Mouse (Mus musculus): ENCODE data around the gene Gpr18. TPM values are rescaled to one million over a fixed set of nuclear protein-coding genes. Genes with fewer than 3 reads are reported as not detected.

Gene Gpr18
- polyA plus RNA-seq, 1 experiment, result 91.9 TPM

DNA sequence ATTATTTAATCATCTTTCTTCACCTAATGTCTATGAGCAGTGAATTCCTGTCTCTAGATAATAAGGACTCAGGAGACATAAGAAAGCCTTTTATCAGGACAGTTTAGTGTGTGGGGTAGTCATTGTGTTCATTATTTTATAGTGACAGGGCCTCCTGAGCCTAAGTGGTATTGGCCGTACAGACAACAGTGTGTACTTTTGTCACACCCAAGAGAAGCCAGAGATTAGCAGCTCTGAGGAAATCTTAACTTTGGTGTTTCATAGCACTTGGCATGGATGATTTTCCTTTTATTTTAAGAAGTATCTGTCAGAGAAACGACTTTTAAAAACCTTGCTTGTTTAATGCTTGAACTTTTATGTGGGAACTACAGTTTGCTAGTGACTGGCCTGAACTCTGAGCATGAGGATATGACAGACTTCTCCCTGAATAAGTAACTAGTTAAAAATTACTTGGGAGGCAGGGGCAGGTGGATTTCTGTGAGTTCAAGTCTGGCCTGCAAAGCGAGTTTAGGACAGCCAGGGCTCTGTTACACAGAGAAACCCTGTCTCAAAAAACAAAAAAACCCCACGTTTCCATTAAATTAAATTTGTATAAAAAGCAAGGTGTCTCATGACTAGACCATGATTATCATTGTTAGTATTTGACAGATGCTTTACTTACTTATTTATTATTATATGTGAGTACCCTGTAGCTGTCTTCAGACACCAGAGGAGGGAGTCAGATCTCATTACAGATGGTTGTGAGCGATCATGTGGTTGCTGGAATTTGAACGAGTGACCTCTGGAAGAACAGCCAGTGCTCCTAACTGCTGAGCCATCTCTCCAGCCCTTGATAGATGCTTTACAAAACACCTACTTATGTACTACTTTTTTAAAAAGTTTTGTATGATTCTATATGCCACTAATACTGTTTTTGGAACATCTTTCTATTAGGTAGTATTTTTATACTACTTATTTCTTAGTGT, 19.2 kb downstream of the Gpr18 start:
- no peak for DNase-seq (ENCODE audit: low read depth in 1 of 2, low spot score in 2 of 2)
- Histone ChIP-seq H3K27me3 (ENCODE audit: control insufficient read depth, insufficient read depth, low read length) (no peaks in the 10 kb centered on the region), H3K27ac (ENCODE audit: insufficient read depth, low read length) (no peak overlapping the region), H3K4me1 (ENCODE audit: control insufficient read depth, insufficient read depth, insufficient read length) (peaks cover 19% of the 10 kb centered on the region; the same call in 1 of the 2 replicates), H3K4me3 (ENCODE audit: extremely low read depth, insufficient read depth, insufficient read length) (no peak overlapping the region), H3K36me3 (ENCODE audit: control insufficient read depth, insufficient read depth, low read length) (no peaks in the 10 kb centered on the region)
- TF ChIP-seq POLR2A (IDR thresholded peaks at IDR 0.05; ENCODE audit: low read depth, low read length), result no peak
- no peak for TF ChIP-seq CTCF (IDR thresholded peaks at IDR 0.05; ENCODE audit: extremely low read depth, insufficient read depth, insufficient read length, insufficient replicate concordance)
- WGBS, result 80% methylated on average over 6 of the region's 6 CpGs

- no peak for TF ChIP-seq POLR2A (IDR thresholded peaks at IDR 0.05; ENCODE audit: low read depth, low read length)
- no peak overlapping the region for H3K4me3 ChIP-seq (ENCODE audit: extremely low read depth, insufficient read depth, insufficient read length)
- DNase-seq (ENCODE audit: low read depth in 1 of 2, low spot score in 2 of 2), result no peak
- H3K27me3 ChIP-seq (ENCODE audit: control insufficient read depth, insufficient read depth, low read length), result no peaks in the 10 kb centered on the region
- 64% methylated on average over 4 of the region's 4 CpGs for WGBS
- peaks cover 19% of the 10 kb centered on the region; the same call in 1 of the 2 replicates for H3K4me1 ChIP-seq (ENCODE audit: control insufficient read depth, insufficient read depth, insufficient read length)
- peak overlapping the region; percentile 66; the same call in 1 of the 2 replicates for H3K27ac ChIP-seq (ENCODE audit: insufficient read depth, low read length)
- no peaks in the 10 kb centered on the region for H3K36me3 ChIP-seq (ENCODE audit: control insufficient read depth, insufficient read depth, low read length)
Observed at GRCm38 (mm10) chr14:121895316-121895715, 20.3 kb downstream of the Gpr18 start.

DNA sequence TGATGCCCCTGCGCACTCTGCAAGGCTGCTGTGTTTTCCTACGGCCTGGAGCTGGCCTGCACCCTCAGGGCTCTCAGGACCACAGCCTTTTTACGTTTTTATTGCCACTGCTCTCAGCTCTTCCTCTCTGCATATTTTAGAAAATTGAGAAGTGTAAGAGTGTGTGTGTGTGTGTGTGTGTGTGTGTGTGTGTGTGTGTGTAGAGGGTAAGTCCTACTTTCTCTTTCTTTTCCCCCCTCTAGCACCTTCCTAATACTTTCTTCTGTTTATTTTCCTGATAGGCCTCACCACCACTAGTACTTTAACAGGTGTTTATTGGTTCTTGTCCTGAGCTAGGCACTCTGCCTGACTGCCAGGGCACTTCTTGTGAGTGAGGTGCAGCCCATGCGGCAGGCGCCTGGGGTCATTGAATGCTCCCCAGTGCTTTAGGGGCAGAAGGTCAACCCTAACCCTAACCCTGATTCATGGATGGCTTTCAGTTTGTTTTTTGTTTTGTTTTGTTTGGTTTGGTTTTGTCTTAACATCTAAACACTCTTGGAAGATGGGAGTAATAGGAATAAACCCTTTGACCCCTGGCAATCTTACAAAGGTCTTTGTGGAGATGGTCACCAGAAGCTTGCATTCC, 21.0 kb downstream of the Gpr18 start:
- H3K27me3 ChIP-seq (ENCODE audit: control insufficient read depth, insufficient read depth, low read length), result no peaks in the 10 kb centered on the region
- H3K27ac ChIP-seq (ENCODE audit: insufficient read depth, low read length), result peak overlapping the region; percentile 66
- TF ChIP-seq POLR2A (IDR thresholded peaks at IDR 0.05; ENCODE audit: low read depth, low read length), result no peak
- no peak for TF ChIP-seq CTCF (IDR thresholded peaks at IDR 0.05; ENCODE audit: extremely low read depth, insufficient read depth, insufficient read length, insufficient replicate concordance)
- WGBS, result 58% methylated on average over 5 of the region's 5 CpGs
- no peak for DNase-seq (ENCODE audit: low read depth in 1 of 2, low spot score in 2 of 2)
- H3K4me3 ChIP-seq (ENCODE audit: extremely low read depth, insufficient read depth, insufficient read length), result no peak overlapping the region
- H3K4me1 ChIP-seq (ENCODE audit: control insufficient read depth, insufficient read depth, insufficient read length), result peaks cover 19% of the 10 kb centered on the region; the same call in 1 of the 2 replicates
- no peaks in the 10 kb centered on the region for H3K36me3 ChIP-seq (ENCODE audit: control insufficient read depth, insufficient read depth, low read length)

DNA sequence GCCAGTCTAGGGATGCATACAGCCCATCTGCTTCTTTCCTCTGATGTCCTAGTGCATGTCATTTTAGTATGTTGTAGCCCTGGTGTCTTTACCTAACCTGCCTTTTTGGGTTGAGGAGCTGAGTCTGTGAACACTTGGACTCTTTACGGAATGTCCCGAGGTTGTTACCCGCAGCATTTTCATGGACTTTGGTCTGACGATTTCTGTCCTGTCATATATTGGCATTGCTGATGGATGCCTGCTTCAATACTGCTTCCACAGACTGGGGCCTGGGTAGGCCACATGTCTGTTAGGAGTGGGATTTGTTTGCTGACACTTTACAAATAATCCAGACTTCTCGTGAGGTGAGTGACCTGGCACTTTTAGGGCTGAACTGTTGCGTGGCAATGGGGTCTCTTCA, 21.8 kb downstream of the Gpr18 start:
- TF ChIP-seq POLR2A (IDR thresholded peaks at IDR 0.05; ENCODE audit: low read depth, low read length) (no peak), CTCF (IDR thresholded peaks at IDR 0.05; ENCODE audit: extremely low read depth, insufficient read depth, insufficient read length, insufficient replicate concordance) (no peak)
- Histone ChIP-seq H3K27ac (ENCODE audit: insufficient read depth, low read length) (peak overlapping the region; percentile 19; the same call in 1 of the 2 replicates), H3K36me3 (ENCODE audit: control insufficient read depth, insufficient read depth, low read length) (no peaks in the 10 kb centered on the region), H3K4me3 (ENCODE audit: extremely low read depth, insufficient read depth, insufficient read length) (no peak overlapping the region), H3K4me1 (ENCODE audit: control insufficient read depth, insufficient read depth, insufficient read length) (peaks cover 17% of the 10 kb centered on the region; the same call in 1 of the 2 replicates), H3K27me3 (ENCODE audit: control insufficient read depth, insufficient read depth, low read length) (no peaks in the 10 kb centered on the region)
- WGBS, result 87% methylated on average over 6 of the region's 6 CpGs
- DNase-seq (ENCODE audit: low read depth in 1 of 2, low spot score in 2 of 2), result no peak

GRCm38 (mm10) chr14:121884150-121884797, 31.3 kb downstream of the Gpr18 start:
- H3K36me3 ChIP-seq (ENCODE audit: control insufficient read depth, insufficient read depth, low read length), result peaks cover 4% of the 10 kb centered on the region; the same call in 1 of the 2 replicates
- 81% methylated on average over 6 of the region's 6 CpGs for WGBS
- no peak overlapping the region for H3K27ac ChIP-seq (ENCODE audit: insufficient read depth, low read length)
- no peaks in the 10 kb centered on the region for H3K27me3 ChIP-seq (ENCODE audit: control insufficient read depth, insufficient read depth, low read length)
- no peak overlapping the region for H3K4me3 ChIP-seq (ENCODE audit: extremely low read depth, insufficient read depth, insufficient read length)
- peaks cover 29% of the 10 kb centered on the region; the same call in 1 of the 2 replicates for H3K4me1 ChIP-seq (ENCODE audit: control insufficient read depth, insufficient read depth, insufficient read length)
- DNase-seq (ENCODE audit: low read depth in 1 of 2, low spot score in 2 of 2), result no peak
- TF ChIP-seq CTCF (IDR thresholded peaks at IDR 0.05; ENCODE audit: extremely low read depth, insufficient read depth, insufficient read length, insufficient replicate concordance), result no peak
- no peak for TF ChIP-seq POLR2A (IDR thresholded peaks at IDR 0.05; ENCODE audit: low read depth, low read length)

- H3K27ac ChIP-seq (ENCODE audit: insufficient read depth, low read length), result peak overlapping the region; percentile 80
- H3K4me1 ChIP-seq (ENCODE audit: control insufficient read depth, insufficient read depth, insufficient read length), result peaks cover 32% of the 10 kb centered on the region; the same call in 1 of the 2 replicates
- no peak for TF ChIP-seq POLR2A (IDR thresholded peaks at IDR 0.05; ENCODE audit: low read depth, low read length)
- no peak for TF ChIP-seq CTCF (IDR thresholded peaks at IDR 0.05; ENCODE audit: extremely low read depth, insufficient read depth, insufficient read length, insufficient replicate concordance)
- DNase-seq (ENCODE audit: low read depth in 1 of 2, low spot score in 2 of 2), result peak in 1 of 2 experiments; percentile 38
- H3K36me3 ChIP-seq (ENCODE audit: control insufficient read depth, insufficient read depth, low read length), result peaks cover 4% of the 10 kb centered on the region; the same call in 1 of the 2 replicates
- no peak overlapping the region; the same call in 1 of the 2 replicates for H3K4me3 ChIP-seq (ENCODE audit: extremely low read depth, insufficient read depth, insufficient read length)
- H3K27me3 ChIP-seq (ENCODE audit: control insufficient read depth, insufficient read depth, low read length), result no peaks in the 10 kb centered on the region
- WGBS, result 41% methylated on average over 7 of the region's 7 CpGs
Observed at GRCm38 (mm10) chr14:121881211-121881610, 34.4 kb downstream of the Gpr18 start.
